Mouse (Mus musculus) olfactory bulb, adult 2 months (tissue): Measurements from ENCODE around the gene Fcho2.

Experiments
- CTCF ChIP-seq: fragments of 200-500 bp; IDR thresholded peaks from 2 replicates; pipeline ENCODE4 v1.5.1; 2012; ENCODE audit warnings: low read depth, mild to moderate bottlenecking, low read length, moderate library complexity; ENCODE audit not compliant: insufficient read depth
- POLR2A ChIP-seq: fragments of 200-500 bp; IDR thresholded peaks from 2 replicates; pipeline ENCODE4 v1.6.1; 2012; ENCODE audit warnings: mild to moderate bottlenecking, low read depth, low read length, moderate library complexity; ENCODE audit not compliant: insufficient read depth

DNA sequence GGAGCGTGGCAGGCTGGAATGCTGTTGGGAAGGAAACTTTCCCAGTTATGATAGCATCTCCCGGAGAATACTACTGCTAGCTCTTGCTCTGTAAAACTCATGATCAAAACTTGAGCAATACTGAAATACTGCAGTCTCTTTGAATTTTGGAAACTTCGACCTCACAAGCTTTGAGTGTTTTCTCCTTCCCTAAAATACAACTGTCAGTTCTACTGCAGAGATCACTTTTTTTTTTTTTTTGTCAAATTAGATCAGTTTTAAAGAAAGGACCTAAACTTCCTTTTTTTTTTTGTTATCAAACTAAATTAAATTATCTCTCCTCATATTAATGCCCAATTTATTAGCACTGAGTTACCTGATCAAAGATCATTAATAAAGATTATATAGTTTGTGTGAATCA is 37.3 kb downstream of the Fcho2 start:
- TF ChIP-seq CTCF, result no peak
- TF ChIP-seq POLR2A, result no peak
